Mouse (Mus musculus): ENCODE results near the gene Angpt4. TPM values are rescaled to one million over a fixed set of nuclear protein-coding genes. Genes with fewer than 3 reads are reported as not detected.

Angpt4 gene
- polyA plus RNA-seq, 1 experiment from 2014 or later: 1.1 TPM

DNA sequence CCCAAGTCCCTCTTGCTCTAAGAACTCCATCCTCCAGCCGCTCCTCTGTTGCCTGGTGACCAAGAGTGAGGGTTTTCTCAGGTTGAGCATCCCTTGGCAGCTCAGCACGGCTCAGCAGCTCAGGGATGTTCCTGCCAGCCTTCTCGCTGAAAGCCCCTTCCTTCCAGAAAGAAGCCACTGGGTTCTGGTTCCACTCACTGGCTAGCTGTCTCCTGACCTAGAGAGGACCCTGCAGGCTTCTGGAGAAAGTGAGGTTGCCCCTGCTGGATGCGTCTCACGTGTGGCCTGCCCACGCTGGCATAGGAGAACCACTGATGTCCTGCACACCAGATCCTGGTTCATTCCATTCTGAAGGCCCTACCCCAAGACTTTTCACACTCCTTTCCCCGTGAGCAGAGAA is 58.0 kb downstream of the Angpt4 start:
- no peak overlapping the region for H3K4me3 ChIP-seq (ENCODE audit: low read depth, low read length)
- no peak for ATAC-seq (ENCODE audit: low read depth)
- no peak overlapping the region for H3K4me2 ChIP-seq (ENCODE audit: low read depth, low read length)
- H3K27me3 ChIP-seq (replicated peaks; ENCODE audit: control insufficient read depth, insufficient read depth, low read length): peaks cover 13% of the 10 kb centered on the region
- peaks cover 11% of the 10 kb centered on the region; the same call in 1 of the 2 replicates for H3K36me3 ChIP-seq (ENCODE audit: control insufficient read depth, insufficient read depth, low read length)
- H3K4me1 ChIP-seq (ENCODE audit: control insufficient read depth, insufficient read depth, low read length): peaks cover 26% of the 10 kb centered on the region
- H3K9me3 ChIP-seq (ENCODE audit: control insufficient read depth, low read length): no peaks in the 10 kb centered on the region
- WGBS: 93% methylated on average over 7 of the region's 7 CpGs
- no peak overlapping the region for H3K9ac ChIP-seq (ENCODE audit: low read depth, low read length)
- no peak overlapping the region for H3K27ac ChIP-seq (replicated peaks; ENCODE audit: low read depth, low read length)
- no peak for DNase-seq (ENCODE audit: low spot score)

DNA sequence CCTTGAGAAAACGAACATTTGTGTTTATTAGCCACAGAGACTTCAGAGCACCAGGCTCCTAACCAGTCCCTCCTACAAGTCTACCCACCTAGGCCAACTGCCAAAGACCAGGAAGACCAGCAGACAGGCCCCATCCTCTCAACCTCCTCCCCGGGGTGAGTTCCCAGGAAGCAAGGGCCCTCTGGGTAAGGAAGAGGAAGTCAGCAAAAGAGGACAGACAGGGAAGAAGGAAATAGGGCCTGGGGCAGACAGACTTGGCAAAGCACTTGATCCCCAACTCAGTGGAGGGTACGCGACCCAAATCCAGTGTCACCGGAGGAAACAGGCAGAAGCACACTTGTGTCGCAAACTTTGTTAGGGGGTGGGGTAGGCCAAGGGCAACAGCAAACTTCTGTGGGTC is 58.4 kb downstream of the Angpt4 start:
- Histone ChIP-seq H3K9ac (ENCODE audit: low read depth, low read length) (no peak overlapping the region), H3K4me3 (ENCODE audit: low read depth, low read length) (no peak overlapping the region), H3K4me2 (ENCODE audit: low read depth, low read length) (no peak overlapping the region), H3K9me3 (ENCODE audit: control insufficient read depth, low read length) (no peaks in the 10 kb centered on the region), H3K27ac (replicated peaks; ENCODE audit: low read depth, low read length) (no peak overlapping the region), H3K4me1 (ENCODE audit: control insufficient read depth, insufficient read depth, low read length) (peaks cover 22% of the 10 kb centered on the region), H3K36me3 (ENCODE audit: control insufficient read depth, insufficient read depth, low read length) (peaks cover 11% of the 10 kb centered on the region; the same call in 1 of the 2 replicates), H3K27me3 (replicated peaks; ENCODE audit: control insufficient read depth, insufficient read depth, low read length) (peaks cover 17% of the 10 kb centered on the region)
- DNase-seq (ENCODE audit: low spot score): no peak
- ATAC-seq (ENCODE audit: low read depth): no peak
- WGBS: 82% methylated on average over 6 of the region's 6 CpGs

DNA sequence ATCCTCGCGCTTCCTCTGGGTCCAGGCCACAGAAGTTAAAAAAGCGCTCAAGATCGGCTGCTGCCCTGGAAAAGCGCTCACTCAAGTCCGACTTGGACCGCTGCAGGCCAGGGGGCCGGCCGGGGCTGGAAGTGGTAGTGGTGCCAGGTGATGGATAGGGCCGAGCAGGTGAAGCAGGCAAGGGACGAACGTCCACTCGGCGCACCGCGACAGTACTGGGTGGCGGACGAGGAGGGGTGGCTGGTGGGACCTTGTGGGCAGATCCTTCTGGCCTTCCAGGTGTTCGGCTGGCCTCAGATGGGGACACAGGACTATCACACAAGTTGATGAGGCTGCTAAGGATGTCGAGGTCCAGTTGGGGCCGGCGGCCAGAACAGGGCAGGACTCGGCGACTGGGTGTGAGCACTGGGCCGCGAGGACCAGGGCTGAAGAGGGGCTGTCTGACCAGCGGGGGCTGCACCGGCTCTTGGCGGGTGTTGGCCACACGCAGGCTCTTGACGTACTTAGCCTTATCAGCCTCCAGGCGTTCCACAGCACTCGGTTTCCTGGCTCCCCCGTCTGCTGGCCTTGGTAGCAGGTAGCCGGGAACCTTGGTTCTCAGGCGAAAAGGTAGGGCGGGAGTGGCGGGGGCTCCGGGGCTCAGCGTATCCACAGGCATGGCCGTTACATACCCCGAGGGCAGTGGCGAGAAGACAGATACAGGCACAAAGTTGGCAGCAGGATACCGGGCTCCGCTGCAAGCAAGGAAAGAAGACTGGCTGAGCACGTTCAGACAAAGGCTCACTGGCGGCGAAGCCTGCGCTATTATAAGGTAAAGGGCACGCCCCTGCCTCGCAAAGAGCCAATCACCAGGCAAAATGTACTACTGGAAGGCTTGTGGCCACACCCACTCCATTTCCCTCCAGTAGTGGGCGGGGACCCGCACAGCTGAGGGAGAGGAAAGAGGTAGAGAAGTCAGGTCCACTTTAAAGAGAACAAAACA is 59.5 kb downstream of the Angpt4 start:
- ATAC-seq (ENCODE audit: low read depth) (peak; percentile 90), DNase-seq (ENCODE audit: low spot score) (peak; percentile 97)
- peak overlapping the region; percentile 49 for H3K4me2 ChIP-seq (ENCODE audit: low read depth, low read length)
- H3K9me3 ChIP-seq (ENCODE audit: control insufficient read depth, low read length): no peaks in the 10 kb centered on the region
- H3K4me3 ChIP-seq (ENCODE audit: low read depth, low read length): peak overlapping the region; percentile 23
- WGBS: 46% methylated on average over 52 of the region's 53 CpGs
- peak overlapping the region; percentile 54 for H3K9ac ChIP-seq (ENCODE audit: low read depth, low read length)
- H3K27ac ChIP-seq (replicated peaks; ENCODE audit: low read depth, low read length): peak overlapping the region; percentile 5; the same call in 1 of the 2 replicates
- H3K27me3 ChIP-seq (replicated peaks; ENCODE audit: control insufficient read depth, insufficient read depth, low read length): peaks cover 21% of the 10 kb centered on the region
- H3K36me3 ChIP-seq (ENCODE audit: control insufficient read depth, insufficient read depth, low read length): peaks cover 11% of the 10 kb centered on the region; the same call in 1 of the 2 replicates
- H3K4me1 ChIP-seq (ENCODE audit: control insufficient read depth, insufficient read depth, low read length): peaks cover 17% of the 10 kb centered on the region

DNA sequence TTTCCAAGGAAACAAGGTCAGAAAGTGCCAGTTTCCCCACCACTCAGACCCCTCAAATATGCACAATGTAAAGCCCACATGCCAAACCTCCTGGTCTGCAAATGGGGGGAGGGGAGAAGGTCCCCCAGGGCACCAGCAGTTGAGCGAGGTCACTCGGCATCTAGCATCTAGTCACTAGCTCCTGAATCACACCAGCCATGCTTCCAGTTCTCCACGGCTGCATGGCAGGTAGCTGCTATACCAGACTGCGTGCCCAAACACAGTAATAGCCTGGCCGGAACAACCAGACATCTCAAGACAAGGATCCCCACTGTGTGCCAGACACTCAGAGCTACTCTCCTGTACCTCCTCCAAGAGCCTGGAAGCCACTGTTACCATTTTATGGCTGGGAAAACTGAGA is 60.7 kb downstream of the Angpt4 start:
- Histone ChIP-seq H3K27me3 (replicated peaks; ENCODE audit: control insufficient read depth, insufficient read depth, low read length) (peaks cover 21% of the 10 kb centered on the region), H3K4me3 (ENCODE audit: low read depth, low read length) (no peak overlapping the region), H3K4me1 (ENCODE audit: control insufficient read depth, insufficient read depth, low read length) (peaks cover 17% of the 10 kb centered on the region), H3K4me2 (ENCODE audit: low read depth, low read length) (no peak overlapping the region), H3K9me3 (ENCODE audit: control insufficient read depth, low read length) (no peaks in the 10 kb centered on the region), H3K27ac (replicated peaks; ENCODE audit: low read depth, low read length) (no peak overlapping the region), H3K36me3 (ENCODE audit: control insufficient read depth, insufficient read depth, low read length) (peaks cover 11% of the 10 kb centered on the region; the same call in 1 of the 2 replicates), H3K9ac (ENCODE audit: low read depth, low read length) (no peak overlapping the region)
- 78% methylated on average over 5 of the region's 5 CpGs for WGBS
- DNase-seq (ENCODE audit: low spot score) (no peak), ATAC-seq (ENCODE audit: low read depth) (no peak)

DNA sequence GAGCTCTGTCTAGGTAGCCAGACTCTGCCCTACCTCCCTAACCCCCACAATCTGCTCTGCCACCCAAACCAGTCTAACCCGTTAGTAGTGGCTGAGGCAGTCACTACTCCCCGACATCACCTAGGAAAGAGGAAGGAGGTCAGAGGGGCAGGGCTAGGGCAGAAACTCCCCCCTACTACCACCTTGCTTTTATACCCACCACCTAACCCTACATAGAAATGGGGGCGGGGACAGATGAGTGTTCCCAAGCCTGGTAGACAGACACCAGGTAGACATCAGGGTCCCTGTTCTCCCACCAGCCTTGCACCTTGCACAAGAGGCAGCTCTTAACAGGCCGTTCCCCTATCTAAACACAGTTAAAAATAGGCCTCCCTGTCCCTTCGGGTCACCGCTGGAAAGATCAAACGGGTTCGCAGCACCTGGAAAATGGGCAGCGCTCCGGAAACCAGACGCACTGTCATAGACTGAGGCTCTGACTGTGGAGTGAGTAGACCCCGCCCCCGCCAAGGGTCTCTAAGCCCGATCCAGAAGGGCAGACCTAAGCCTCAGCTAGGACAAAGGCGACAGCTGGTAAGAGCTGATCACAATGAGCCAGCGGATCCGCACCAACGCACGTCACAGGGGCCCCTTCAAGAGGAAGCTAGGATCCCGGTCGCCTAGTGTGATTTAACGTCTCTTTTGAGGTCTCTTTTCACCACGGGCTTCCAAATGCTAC is 62.0 kb downstream of the Angpt4 start:
- peak overlapping the region; percentile 29 for H3K4me3 ChIP-seq (ENCODE audit: low read depth, low read length)
- 25% methylated on average over 23 of the region's 23 CpGs for WGBS
- H3K27ac ChIP-seq (replicated peaks; ENCODE audit: low read depth, low read length): peak overlapping the region; percentile 71; the same call in 1 of the 2 replicates
- H3K9me3 ChIP-seq (ENCODE audit: control insufficient read depth, low read length): no peaks in the 10 kb centered on the region
- H3K36me3 ChIP-seq (ENCODE audit: control insufficient read depth, insufficient read depth, low read length): peaks cover 11% of the 10 kb centered on the region; the same call in 1 of the 2 replicates
- peaks cover 21% of the 10 kb centered on the region for H3K27me3 ChIP-seq (replicated peaks; ENCODE audit: control insufficient read depth, insufficient read depth, low read length)
- peak overlapping the region; percentile 51 for H3K4me2 ChIP-seq (ENCODE audit: low read depth, low read length)
- ATAC-seq (ENCODE audit: low read depth) (peak; percentile 76), DNase-seq (ENCODE audit: low spot score) (peak; percentile 84)
- peak overlapping the region; percentile 47 for H3K9ac ChIP-seq (ENCODE audit: low read depth, low read length)
- H3K4me1 ChIP-seq (ENCODE audit: control insufficient read depth, insufficient read depth, low read length): peaks cover 21% of the 10 kb centered on the region

DNA sequence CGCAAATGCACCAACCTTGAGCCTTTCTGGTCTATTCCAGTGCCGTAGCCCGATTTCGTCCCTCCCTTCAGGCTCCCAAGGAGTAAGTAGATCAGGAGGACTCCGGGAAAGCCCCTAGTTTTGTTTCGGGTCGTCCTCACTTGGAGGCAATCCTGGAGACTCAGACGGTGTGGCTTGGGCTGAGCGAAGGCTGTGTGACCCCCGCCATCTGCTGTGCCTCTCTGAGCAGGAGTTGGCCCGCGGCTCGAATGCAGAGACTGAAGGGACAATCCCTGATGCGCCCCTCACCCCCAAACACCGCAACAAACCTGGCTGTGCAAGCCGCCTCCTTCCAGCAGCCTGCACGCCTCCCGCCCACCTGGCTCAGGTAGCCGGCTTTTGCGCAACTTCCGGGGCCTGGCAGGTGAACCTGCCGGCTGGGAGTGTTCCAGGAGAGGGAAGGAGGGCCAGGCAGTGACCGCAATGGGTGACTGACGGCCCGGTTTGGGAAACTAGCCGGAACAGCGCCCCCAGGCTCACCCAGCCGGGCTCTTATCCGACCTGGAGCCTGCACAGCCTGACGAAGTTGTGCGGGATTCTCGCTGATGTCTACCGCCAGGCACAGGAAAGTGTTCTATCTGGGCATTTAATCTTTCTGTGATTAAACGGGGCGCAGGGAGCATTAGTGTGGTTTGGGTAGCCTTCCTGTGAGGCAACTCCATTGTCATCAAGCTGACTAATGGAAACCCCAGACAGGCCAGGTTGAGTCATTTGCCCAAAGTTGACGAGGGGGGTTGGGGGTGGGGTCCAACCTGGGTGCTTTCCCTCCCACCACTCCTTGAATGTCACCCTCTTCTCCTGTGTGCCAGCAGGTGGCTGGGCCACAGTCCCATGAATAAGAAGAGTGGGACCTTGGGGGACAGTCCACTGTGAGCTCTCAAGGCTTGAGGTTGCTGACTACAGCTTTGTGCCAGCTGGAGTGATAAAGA is 62.9 kb downstream of the Angpt4 start:
- WGBS: 10% methylated on average over 36 of the region's 36 CpGs
- H3K36me3 ChIP-seq (ENCODE audit: control insufficient read depth, insufficient read depth, low read length): 0 out of 2 replicates have a peak, but pooled peaks cover 11% of the 10 kb centered on the region
- no peaks in the 10 kb centered on the region for H3K9me3 ChIP-seq (ENCODE audit: control insufficient read depth, low read length)
- peaks cover 27% of the 10 kb centered on the region for H3K4me1 ChIP-seq (ENCODE audit: control insufficient read depth, insufficient read depth, low read length)
- ATAC-seq (ENCODE audit: low read depth): peak; percentile 27
- peak overlapping the region; percentile 47 for H3K9ac ChIP-seq (ENCODE audit: low read depth, low read length)
- peak; percentile 67 for DNase-seq (ENCODE audit: low spot score)
- peak overlapping the region; percentile 29 for H3K4me3 ChIP-seq (ENCODE audit: low read depth, low read length)
- peak overlapping the region; percentile 71; the same call in 1 of the 2 replicates for H3K27ac ChIP-seq (replicated peaks; ENCODE audit: low read depth, low read length)
- peaks cover 21% of the 10 kb centered on the region for H3K27me3 ChIP-seq (replicated peaks; ENCODE audit: control insufficient read depth, insufficient read depth, low read length)
- peak overlapping the region; percentile 51 for H3K4me2 ChIP-seq (ENCODE audit: low read depth, low read length)

DNA sequence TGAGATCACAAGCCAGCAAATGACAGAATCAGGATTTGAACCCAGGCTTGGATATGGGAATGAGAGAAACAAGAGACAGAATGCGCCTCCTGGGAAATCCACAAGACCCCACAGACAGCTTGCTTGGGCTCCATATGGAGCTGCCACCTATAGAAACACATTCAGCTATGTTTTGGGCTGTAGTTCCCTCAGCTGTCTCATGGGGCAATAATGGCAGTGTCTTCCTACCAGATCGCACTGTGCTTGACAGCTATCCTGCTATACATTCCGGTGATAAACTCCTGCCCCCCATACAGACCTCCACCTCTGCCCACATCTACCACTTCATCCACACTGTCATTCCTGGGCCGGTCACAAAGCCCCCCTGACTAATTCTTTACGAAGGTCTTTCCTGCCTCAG is 64.3 kb downstream of the Angpt4 start:
- no peak overlapping the region for H3K27ac ChIP-seq (replicated peaks; ENCODE audit: low read depth, low read length)
- H3K9me3 ChIP-seq (ENCODE audit: control insufficient read depth, low read length): no peaks in the 10 kb centered on the region
- H3K9ac ChIP-seq (ENCODE audit: low read depth, low read length): no peak overlapping the region
- H3K27me3 ChIP-seq (replicated peaks; ENCODE audit: control insufficient read depth, insufficient read depth, low read length): peaks cover 21% of the 10 kb centered on the region
- H3K4me1 ChIP-seq (ENCODE audit: control insufficient read depth, insufficient read depth, low read length): peaks cover 34% of the 10 kb centered on the region
- DNase-seq (ENCODE audit: low spot score) (no peak), ATAC-seq (ENCODE audit: low read depth) (no peak)
- H3K4me2 ChIP-seq (ENCODE audit: low read depth, low read length): no peak overlapping the region
- H3K4me3 ChIP-seq (ENCODE audit: low read depth, low read length): no peak overlapping the region
- 83% methylated on average over 5 of the region's 5 CpGs for WGBS
- H3K36me3 ChIP-seq (ENCODE audit: control insufficient read depth, insufficient read depth, low read length): no peaks in the 10 kb centered on the region

DNA sequence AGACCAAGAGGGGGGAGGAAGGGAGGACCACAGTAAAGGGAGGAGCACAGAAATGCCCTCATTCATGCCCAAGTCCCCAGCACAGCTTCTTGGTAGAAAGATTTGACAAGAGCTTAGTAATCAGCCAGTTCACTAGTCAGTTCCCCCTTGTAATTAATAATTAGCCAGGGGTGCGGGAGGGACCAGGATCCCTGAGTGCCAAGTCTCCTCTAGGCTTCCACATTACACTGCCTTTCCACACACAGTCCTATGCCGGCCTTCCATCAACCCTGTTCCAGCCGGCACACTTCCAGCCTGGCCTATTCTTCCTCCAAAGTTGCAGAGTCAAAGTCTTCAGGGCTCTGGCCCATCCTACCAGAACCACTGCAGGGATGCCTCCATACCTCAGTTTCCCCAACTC is 65.1 kb downstream of the Angpt4 start:
- H3K9me3 ChIP-seq (ENCODE audit: control insufficient read depth, low read length): no peaks in the 10 kb centered on the region
- H3K27ac ChIP-seq (replicated peaks; ENCODE audit: low read depth, low read length): no peak overlapping the region
- peaks cover 32% of the 10 kb centered on the region for H3K4me1 ChIP-seq (ENCODE audit: control insufficient read depth, insufficient read depth, low read length)
- H3K4me3 ChIP-seq (ENCODE audit: low read depth, low read length): no peak overlapping the region
- peaks cover 21% of the 10 kb centered on the region for H3K27me3 ChIP-seq (replicated peaks; ENCODE audit: control insufficient read depth, insufficient read depth, low read length)
- H3K4me2 ChIP-seq (ENCODE audit: low read depth, low read length): no peak overlapping the region
- H3K9ac ChIP-seq (ENCODE audit: low read depth, low read length): no peak overlapping the region
- 89% methylated on average over 3 of the region's 3 CpGs for WGBS
- H3K36me3 ChIP-seq (ENCODE audit: control insufficient read depth, insufficient read depth, low read length): no peaks in the 10 kb centered on the region
- no peak for ATAC-seq (ENCODE audit: low read depth)
- DNase-seq (ENCODE audit: low spot score): no peak

All from embryonic facial prominence, embryonic 14.5 days (tissue).